Mouse (Mus musculus) kidney, adult 2 months (tissue): ENCODE measurements around the gene Clca3a1. TPM values are rescaled to one million over a fixed set of nuclear protein-coding genes. Genes with fewer than 3 reads are reported as not detected.

ENCODE experiments used
- DNase-seq: peaks from one replicate; pipeline ENCODE4 v3.0.0; 2021
- H3K27ac ChIP-seq: fragments of 200-500 bp; 2 replicates; pipeline ENCODE4 v1.5.1; 2012; ENCODE audit warnings: low read depth, low read length, control low read depth, inconsistent platforms; ENCODE audit not compliant: insufficient read depth
- H3K27me3 ChIP-seq: fragments of 200-500 bp; replicated peaks from 2 replicates; pipeline ENCODE4 v1.6.1; 2012; ENCODE audit warnings: mild to moderate bottlenecking, moderate library complexity, low read length, inconsistent platforms; ENCODE audit not compliant: control insufficient read depth, insufficient read depth
- H3K36me3 ChIP-seq: fragments of 200-500 bp; 2 replicates; pipeline ENCODE4 v1.6.1; 2012; ENCODE audit warnings: mild to moderate bottlenecking, moderate library complexity, low read length, inconsistent platforms; ENCODE audit not compliant: control insufficient read depth, insufficient read depth
- H3K4me1 ChIP-seq: fragments of 200-500 bp; 2 replicates; pipeline ENCODE4 v1.6.1; 2011; ENCODE audit warnings: low read length; ENCODE audit not compliant: control insufficient read depth, insufficient read depth
- H3K4me3 ChIP-seq: fragments of 200-500 bp; 2 replicates; pipeline ENCODE4 v1.5.1; 2011; ENCODE audit warnings: mild to moderate bottlenecking, low read depth, low read length, control low read depth; ENCODE audit not compliant: insufficient read depth
- CTCF ChIP-seq: fragments of 200-500 bp; conservative IDR thresholded peaks from 2 replicates; pipeline ENCODE4 v1.5.1; 2011; ENCODE audit warnings: low read depth, mild to moderate bottlenecking, control low read depth, low read length, moderate library complexity, mixed read lengths; ENCODE audit not compliant: insufficient read depth, insufficient read length
- POLR2A ChIP-seq: fragments of 200-500 bp; IDR thresholded peaks from one replicate; pipeline ENCODE4 v1.6.1; 2011; ENCODE audit warnings: low read depth, low read length, control low read depth
- WGBS: fragments of 180-500 bp; shearing (Covaris S2); methylation state at CpG from one replicate; pipeline ENCODE4 v1.1.7; 2018; 5-methylcytosine and 5-hydroxymethylcytosine counted together
- polyA plus RNA-seq: library from polyadenylated mRNA; depleted of rRNA; stranded (reverse); fragments of >200 nt; gene quantifications from 2 replicates; pipeline ENCODE4 v1.2.3, GENCODE M21; 2012

Clca3a1 gene
- polyA plus RNA-seq, 1 experiment = 4.3 TPM

- no peak overlapping the region for H3K4me3 ChIP-seq
- H3K4me1 ChIP-seq = peaks cover 15% of the 10 kb centered on the region; the same call in 1 of the 2 replicates
- H3K36me3 ChIP-seq = no peaks in the 10 kb centered on the region
- no peak for TF ChIP-seq CTCF
- H3K27ac ChIP-seq = 0 out of 2 replicates have a peak overlapping the region, but pooled peaks have one; percentile 36
- no peak for DNase-seq
- H3K27me3 ChIP-seq = no peaks in the 10 kb centered on the region
- 78% methylated on average over 9 of the region's 9 CpGs for WGBS
Measured at GRCm38 (mm10) chr3:144721860-144722256, 38.9 kb downstream of the Clca3a1 start.

GRCm38 (mm10) chr3:144721077-144721859, 39.5 kb downstream of the Clca3a1 start:
- no peak for DNase-seq
- Histone ChIP-seq H3K36me3 (no peaks in the 10 kb centered on the region), H3K27ac (peak overlapping the region; percentile 43; the same call in 1 of the 2 replicates), H3K27me3 (no peaks in the 10 kb centered on the region), H3K4me3 (no peak overlapping the region), H3K4me1 (peaks cover 15% of the 10 kb centered on the region)
- WGBS = 76% methylated on average over 10 of the region's 10 CpGs
- TF ChIP-seq POLR2A (no peak), CTCF (no peak)

- peaks cover 22% of the 10 kb centered on the region for H3K4me1 ChIP-seq
- H3K4me3 ChIP-seq = peak within 1 kb of the TSS; percentile 98
- H3K36me3 ChIP-seq = no peaks in the 10 kb centered on the region
- 2% methylated on average over 80 of the region's 98 CpGs for WGBS
- H3K27me3 ChIP-seq = no peaks in the 10 kb centered on the region
- TF ChIP-seq POLR2A (no peak), CTCF (peak; percentile 90)
- DNase-seq = peak; percentile 97
- peak within 1 kb of the TSS; percentile 98 for H3K27ac ChIP-seq
Measured at GRCm38 (mm10) chr3:144719901-144720747, 40.7 kb downstream of the Clca3a1 start, which contains the start of gene Sh3glb1. TSS of gene Sh3glb1 (minus strand) at chr3:144720335.

- Histone ChIP-seq H3K36me3 (no peaks in the 10 kb centered on the region), H3K27ac (peak overlapping the region; percentile 98), H3K4me1 (peaks cover 28% of the 10 kb centered on the region), H3K27me3 (no peaks in the 10 kb centered on the region), H3K4me3 (peak overlapping the region; percentile 98)
- TF ChIP-seq POLR2A (no peak), CTCF (no peak)
- WGBS = under 1% methylated on average over 54 of the region's 56 CpGs
- peak; percentile 70 for DNase-seq
Measured at GRCm38 (mm10) chr3:144719088-144719900, 41.5 kb downstream of the Clca3a1 start.

- H3K27ac ChIP-seq = peak overlapping the region; percentile 98
- TF ChIP-seq CTCF (no peak), POLR2A (no peak)
- no peaks in the 10 kb centered on the region for H3K27me3 ChIP-seq
- H3K36me3 ChIP-seq = no peaks in the 10 kb centered on the region
- DNase-seq = peak; percentile 63
- peak overlapping the region; percentile 98 for H3K4me3 ChIP-seq
- WGBS = 3% methylated on average over 7 of the region's 7 CpGs
- peaks cover 30% of the 10 kb centered on the region for H3K4me1 ChIP-seq
Measured at GRCm38 (mm10) chr3:144718706-144719087, 42.1 kb downstream of the Clca3a1 start.

- Histone ChIP-seq H3K27me3 (no peaks in the 10 kb centered on the region), H3K4me3 (no peak overlapping the region), H3K36me3 (no peaks in the 10 kb centered on the region), H3K27ac (peak overlapping the region; percentile 20; the same call in 1 of the 2 replicates), H3K4me1 (peaks cover 34% of the 10 kb centered on the region)
- whole genome bisulfite sequencing = 64% methylated on average over 6 of the region's 6 CpGs
- DNase-seq = no peak
- TF ChIP-seq CTCF (no peak), POLR2A (no peak)
Measured at GRCm38 (mm10) chr3:144717835-144718234, 42.9 kb downstream of the Clca3a1 start.
